Mouse (Mus musculus): ENCODE data around the gene Spdye4a.

Gene Spdye4a

DNA sequence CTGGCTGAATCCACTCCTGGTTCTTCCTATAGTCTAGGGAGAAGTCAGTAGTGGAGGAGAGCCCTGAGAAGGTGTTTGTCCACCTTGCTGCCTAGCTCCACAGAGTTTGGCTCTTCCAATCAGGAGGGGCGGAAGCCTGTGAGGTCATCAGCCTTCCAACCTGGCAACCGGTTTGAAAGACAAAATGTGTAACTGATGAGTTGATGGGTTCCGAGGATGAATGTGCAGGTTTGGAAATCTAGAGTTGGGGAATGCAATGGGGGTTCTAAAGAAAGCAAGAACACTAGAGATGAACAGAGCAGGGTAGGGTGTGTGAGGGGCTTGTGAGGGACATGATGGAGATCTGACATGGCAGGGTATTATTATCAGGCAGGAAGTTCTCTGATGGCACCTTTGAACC is at the start of gene Spdye4a:
Gene Spdye4a (minus strand): TSS at position 101 of the 400 bp plus-strand sequence.
- in situ Hi-C loops (cut with MboI; ENCODE audit: low sequenced_read_pairs), result no loop called here

GRCm38 (mm10) chr5:143275761-143276160 is 49.1 kb upstream of the Spdye4a start:
- in situ Hi-C loops (cut with MboI; ENCODE audit: low sequenced_read_pairs), result no loop called here

DNA sequence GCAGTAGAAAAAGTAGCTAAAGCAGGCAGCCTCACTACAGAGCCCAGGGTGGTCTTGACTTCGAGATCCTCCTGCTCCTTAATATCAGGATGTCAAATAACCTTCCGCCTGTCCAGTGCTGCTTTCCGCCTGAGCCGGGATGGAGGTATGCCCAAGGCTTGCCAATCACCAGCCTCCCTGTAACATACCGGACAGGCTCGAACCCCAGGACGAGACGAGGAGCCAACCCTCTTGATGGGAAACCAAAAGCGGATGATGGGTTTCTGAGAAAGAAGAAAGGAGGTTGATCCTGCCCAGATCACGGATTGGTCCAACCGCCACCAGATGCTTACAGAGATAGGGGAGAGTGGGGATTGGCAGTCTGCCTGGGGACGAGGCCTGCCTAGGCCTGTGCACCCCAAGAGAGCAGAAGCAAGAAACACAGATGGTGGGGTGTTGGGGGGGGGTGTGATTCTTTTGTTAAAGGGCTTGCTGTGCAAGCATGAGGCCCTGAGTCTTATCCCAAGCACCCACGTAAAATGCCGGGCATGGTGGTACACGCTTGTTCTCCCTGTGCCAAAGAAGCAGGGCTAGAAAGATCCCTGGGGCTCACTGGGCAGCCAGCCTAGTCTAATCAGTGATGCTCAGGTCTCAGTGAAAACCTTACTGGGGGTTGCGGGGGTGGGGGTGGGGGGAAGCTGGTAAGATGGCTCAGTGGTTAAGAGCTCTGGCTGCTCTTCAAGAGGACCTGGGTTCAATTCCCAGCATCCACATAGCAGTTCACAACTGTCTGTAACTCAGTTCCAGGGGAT is 46.0 kb upstream of the Spdye4a start:
- in situ Hi-C loops (cut with MboI; ENCODE audit: low sequenced_read_pairs), result no loop called here

- in situ Hi-C loops (cut with MboI; ENCODE audit: low sequenced_read_pairs), result no loop called here
Measured at GRCm38 (mm10) chr5:143272108-143272507, 45.4 kb upstream of the Spdye4a start.

DNA sequence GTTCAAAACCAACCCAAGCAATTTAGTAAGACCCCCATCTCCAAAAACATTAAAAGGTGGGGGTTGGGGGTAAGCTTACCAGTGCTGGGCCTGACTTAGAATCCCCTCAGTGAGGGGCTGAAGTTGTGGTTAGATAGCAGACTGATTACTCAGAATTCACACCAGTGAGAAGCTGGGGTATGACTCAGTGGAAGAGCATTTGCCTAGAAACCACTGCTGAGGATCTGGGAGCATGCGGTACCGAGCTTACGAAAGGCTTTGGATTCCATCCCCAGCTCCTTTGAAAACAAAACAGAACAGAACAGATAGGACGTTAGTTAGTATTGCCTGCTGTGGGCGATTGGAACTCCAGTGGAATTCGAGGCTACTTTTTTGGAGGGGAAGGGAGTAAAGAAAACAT is 45.0 kb upstream of the Spdye4a start:
- in situ Hi-C loops (cut with MboI; ENCODE audit: low sequenced_read_pairs), result no loop called here

- in situ Hi-C loops (cut with MboI; ENCODE audit: low sequenced_read_pairs), result no loop called here
Measured at GRCm38 (mm10) chr5:143270151-143270519, 43.4 kb upstream of the Spdye4a start.

DNA sequence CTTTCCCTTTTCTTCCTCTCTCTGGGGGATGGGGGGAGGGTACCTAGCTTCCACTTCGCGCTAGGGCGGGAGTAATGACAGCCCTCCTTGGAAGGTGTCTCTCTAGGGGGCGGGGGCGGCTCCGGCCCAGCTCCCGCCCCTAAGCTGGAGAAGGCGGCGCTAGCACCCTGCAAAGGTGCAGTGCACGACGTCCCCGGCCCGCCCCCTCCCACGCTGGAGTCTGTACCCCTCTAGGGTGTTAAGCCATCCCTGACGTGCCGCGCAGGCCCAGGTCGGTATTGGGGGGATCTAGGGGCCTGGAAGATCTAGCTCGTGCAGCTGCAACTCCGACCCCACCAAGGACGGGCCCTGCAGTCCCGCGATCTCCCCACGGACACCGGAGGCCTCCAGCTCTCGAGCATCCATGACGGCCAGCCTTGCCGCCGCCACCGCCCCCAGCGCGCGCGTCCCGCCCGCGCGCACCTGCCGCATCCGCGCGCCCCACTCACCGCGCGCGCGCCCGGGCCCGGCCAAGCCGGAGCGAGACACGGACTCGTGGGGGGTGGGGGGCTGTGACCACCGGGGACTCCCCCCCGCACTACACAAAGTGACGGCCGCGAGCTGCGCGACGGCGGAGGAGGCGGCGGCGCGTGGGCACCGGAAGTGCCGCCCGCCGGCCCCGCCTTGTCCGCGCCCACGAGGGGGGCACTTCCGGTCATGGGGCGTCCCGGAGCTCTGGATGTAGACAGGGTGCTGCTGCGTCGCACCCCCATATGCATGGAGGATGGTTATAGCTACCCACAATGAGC is 42.9 kb upstream of the Spdye4a start, which contains the start of gene Zfp316:
Gene Zfp316 (minus strand): TSS at position 660 of the 788 bp plus-strand sequence.
- in situ Hi-C loops (cut with MboI; ENCODE audit: low sequenced_read_pairs), result no loop called here

GRCm38 (mm10) chr5:143268985-143269362 is 42.3 kb upstream of the Spdye4a start:
- in situ Hi-C loops (cut with MboI; ENCODE audit: low sequenced_read_pairs), result no loop called here

GRCm38 (mm10) chr5:143266794-143267193 is 40.1 kb upstream of the Spdye4a start:
- in situ Hi-C loops (cut with MboI; ENCODE audit: low sequenced_read_pairs), result no loop called here

DNA sequence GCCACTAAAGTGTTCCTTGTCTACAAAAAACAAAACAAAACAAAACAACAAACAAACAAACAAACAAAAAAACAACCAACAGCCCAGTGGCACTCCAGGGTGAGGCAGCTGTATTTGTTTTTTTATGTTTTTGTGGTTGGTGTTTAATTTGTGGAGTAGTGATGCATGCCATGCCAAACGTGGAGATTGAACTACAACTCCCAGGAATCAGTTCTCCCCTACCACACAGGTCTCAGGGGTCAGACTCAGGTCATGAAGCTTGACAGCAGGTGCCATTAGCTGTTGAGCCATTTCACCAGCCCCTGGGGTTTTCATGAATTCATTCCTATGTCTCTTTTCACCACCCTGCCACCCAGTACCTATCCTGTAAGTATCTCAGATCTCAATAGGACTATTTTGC is 38.7 kb upstream of the Spdye4a start:
- in situ Hi-C loops (cut with MboI; ENCODE audit: low sequenced_read_pairs), result no loop called here

DNA sequence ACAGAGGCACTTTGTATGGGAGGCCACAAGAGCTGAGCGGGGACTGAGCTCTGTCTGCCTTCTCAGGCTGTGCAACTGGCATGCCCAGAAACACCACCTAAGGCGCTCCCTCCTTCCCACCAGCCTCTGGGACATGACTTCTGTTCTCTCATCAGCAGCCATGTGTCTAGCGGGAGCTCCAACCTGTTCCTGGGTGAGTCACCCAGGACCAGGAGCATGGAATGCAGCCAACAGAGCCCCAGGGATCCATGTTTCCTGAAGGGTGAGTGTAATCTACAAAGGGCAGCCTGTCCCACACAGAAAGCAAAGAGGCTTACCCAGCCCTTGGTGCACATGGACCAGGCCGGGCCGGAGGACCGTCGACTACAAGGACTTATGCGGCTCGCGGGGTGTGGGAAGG is 38.0 kb upstream of the Spdye4a start:
- in situ Hi-C loops (cut with MboI; ENCODE audit: low sequenced_read_pairs), result no loop called here

GRCm38 (mm10) chr5:143261636-143262035 is 34.9 kb upstream of the Spdye4a start:
- in situ Hi-C loops (cut with MboI; ENCODE audit: low sequenced_read_pairs), result no loop called here

DNA sequence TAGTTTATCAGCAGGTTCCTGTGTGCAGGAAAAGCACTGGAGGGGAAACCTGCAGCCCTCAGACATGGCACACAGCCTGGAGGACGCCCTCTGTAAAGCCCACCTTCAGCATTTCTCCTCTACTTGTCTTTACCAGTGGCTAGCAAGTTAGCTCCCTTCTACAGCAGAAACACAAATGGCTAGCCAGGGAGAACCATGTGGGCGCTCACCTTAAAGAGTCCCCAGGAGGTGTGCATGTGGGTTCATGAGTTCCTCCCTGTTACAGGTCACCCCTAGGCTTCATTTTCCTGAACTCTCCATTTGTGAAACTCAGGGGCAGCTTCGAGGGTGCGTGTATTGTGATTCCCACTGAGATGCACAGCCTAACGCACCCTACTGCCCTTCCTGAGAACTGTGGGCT is 29.1 kb upstream of the Spdye4a start:
- in situ Hi-C loops (cut with MboI; ENCODE audit: low sequenced_read_pairs), result no loop called here

GRCm38 (mm10) chr5:143255131-143255519 is 28.4 kb upstream of the Spdye4a start:
- in situ Hi-C loops (cut with MboI; ENCODE audit: low sequenced_read_pairs), result no loop called here

DNA sequence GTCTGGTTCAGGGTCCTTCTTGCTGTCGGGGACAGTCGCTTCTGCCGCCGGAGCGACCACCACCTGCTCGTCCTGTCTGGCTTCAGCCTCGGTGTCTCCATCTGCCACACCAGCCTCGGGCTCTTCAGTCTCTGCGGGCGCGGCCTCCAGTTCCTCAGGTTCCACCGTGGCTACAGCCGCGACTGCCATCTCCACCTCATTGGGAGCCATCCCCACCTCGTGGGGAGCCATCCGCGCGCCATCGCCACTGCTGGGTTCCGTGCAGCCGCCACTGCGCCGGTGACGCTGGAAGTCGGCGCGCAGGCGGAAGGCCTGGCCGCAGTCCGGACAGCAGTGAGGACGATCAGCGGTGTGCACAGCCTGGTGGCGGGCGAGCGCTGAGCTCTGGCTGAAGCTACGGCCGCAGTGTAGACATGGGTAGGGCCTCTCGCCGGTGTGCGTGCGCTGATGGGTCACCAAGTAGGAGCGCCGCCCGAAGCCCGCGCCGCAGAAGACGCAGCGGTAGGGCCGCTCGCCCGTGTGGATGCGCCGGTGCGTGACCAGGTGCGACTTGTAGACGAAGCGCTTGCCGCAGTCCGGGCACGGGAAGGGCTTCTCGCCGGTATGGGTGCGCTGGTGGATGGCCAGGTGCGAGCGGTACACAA is 27.9 kb upstream of the Spdye4a start:
- in situ Hi-C loops (cut with MboI; ENCODE audit: low sequenced_read_pairs), result no loop called here

DNA sequence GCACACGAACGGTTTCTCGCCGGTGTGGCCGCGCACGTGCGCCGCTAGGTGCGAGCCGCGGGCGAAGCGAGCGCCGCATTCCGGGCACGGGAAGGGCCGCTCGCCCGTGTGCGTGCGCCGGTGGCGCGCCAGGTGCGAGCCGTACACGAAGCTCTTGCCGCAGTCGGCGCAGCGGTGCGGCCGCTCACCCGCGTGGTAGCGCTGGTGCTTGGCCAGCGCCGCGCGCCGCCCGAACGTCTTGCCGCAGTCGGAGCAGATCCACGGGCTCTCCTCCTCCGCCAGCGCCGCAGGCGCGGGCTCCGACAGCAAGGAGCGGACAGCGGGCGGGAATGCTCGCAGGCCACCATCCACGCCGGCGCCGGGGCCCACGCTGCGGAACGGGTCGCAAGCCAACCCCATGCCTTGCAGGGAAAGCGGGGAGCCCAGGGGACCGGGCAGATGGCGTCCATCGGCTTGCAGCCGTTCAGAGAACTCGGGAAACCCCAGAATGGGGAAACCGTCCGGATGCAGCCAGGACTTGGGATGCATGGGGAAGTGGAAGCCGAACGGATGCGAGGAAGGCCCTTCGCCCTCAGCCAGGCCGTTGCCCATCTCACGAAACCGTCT is 27.3 kb upstream of the Spdye4a start:
- in situ Hi-C loops (cut with MboI; ENCODE audit: low sequenced_read_pairs), result no loop called here

DNA sequence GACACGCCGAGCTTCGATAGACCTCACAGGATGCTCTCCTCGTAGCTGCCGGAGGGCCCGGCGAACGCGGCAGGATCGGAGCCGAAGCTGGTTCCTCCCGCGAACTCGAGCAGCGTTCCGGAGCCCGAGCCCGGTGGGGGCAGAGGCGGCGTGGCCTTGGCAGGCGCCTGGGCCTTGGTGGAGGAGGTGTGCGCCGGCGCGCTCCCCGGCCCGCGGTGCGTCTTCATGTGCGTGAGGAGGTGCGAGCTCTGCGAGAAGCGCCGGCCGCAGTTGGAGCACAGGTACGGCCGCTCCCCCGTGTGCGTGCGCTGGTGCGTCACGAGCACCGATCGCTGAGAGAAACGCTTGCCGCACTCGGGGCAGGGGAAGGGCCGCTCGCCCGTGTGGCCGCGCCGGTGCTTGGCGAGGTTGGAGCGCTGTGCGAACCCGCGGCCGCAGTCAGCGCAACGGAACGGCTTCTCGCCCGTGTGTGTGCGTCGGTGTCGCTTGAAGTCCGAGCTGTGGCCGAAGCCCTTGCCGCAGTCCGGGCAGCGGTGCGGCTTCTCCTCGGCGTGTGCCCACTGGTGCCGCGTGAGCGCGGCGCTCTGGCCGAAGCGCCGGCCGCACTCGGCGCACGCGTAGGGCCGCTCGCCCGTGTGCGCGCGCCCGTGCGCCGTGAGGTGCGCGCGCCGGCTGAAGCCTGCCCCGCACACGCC is 26.6 kb upstream of the Spdye4a start:
- in situ Hi-C loops (cut with MboI; ENCODE audit: low sequenced_read_pairs), result no loop called here

- in situ Hi-C loops (cut with MboI; ENCODE audit: low sequenced_read_pairs), result no loop called here
Measured at GRCm38 (mm10) chr5:143252791-143253185, 26.1 kb upstream of the Spdye4a start.

DNA sequence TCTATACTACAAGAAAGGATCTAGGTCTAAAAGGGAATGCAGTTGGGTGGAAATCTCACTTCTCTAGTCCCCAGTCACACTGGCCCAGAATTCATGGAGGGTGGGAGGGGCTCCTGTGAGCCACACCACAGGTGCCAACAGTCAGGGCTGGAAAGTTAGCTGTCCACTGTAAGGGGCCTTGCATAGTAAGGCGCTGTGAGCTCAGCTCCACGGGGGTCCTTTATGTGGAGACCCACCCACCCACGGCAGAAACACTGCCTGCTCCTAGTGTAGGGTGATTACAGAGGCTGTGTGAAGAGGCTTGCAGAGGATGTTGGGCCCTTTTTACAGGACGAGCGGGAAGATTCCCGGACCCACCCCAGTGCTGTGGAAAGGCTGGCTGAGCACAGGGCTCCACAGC is 25.3 kb upstream of the Spdye4a start:
- in situ Hi-C loops (cut with MboI; ENCODE audit: low sequenced_read_pairs), result no loop called here

- in situ Hi-C loops (cut with MboI; ENCODE audit: low sequenced_read_pairs), result no loop called here
Measured at GRCm38 (mm10) chr5:143244926-143245325, 18.2 kb upstream of the Spdye4a start.

DNA sequence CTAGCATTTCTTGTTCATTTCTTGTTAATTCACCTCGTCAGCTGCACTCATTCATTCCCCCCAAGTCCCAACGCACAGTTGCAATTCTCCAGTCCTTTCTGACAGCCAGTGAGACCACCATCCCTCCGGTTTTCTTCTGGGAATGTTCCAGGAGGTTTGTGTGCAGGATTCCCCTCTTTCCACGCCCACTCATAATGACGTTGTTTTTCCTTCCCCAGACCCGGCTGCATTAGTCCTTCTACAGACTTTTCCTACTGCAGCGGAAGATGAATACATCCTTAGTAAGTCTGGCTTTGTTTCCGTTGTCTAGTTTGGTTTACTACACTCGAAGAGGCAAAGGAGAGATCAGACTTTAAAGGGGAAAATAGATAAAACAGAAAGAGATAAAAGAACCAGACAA is 9.3 kb upstream of the Spdye4a start:
- in situ Hi-C loops (cut with MboI; ENCODE audit: low sequenced_read_pairs), result no loop called here
